Mouse (Mus musculus): Measurements from ENCODE around the gene Tango2. TPM values are rescaled to one million over a fixed set of nuclear protein-coding genes. Genes with fewer than 3 reads are reported as not detected.

Gene Tango2
- total and polyA plus RNA-seq, 3 experiments: 3.8 to 10.8 (median 9.6) TPM

GRCm38 (mm10) chr16:18348601-18349175, 785 bp upstream of the Tango2 start:
- H3K79me2 ChIP-seq (replicated peaks; ENCODE audit: control insufficient read depth, extremely low read depth, insufficient read depth, poor library complexity, severe bottlenecking): no peaks in the 10 kb centered on the region
- DNase-seq (ENCODE audit: extremely low read depth): peak; percentile 45
- peak overlapping the region; percentile 47 for H3K9ac ChIP-seq (ENCODE audit: insufficient read depth, low read depth)
- TF ChIP-seq NELFE (IDR thresholded peaks at IDR 0.05; ENCODE audit: low read depth, low read length): no peak
- TF ChIP-seq UBTF (IDR thresholded peaks at IDR 0.05; ENCODE audit: low read depth, low read length): no peak
- TF ChIP-seq BHLHE40 (IDR thresholded peaks at IDR 0.05; ENCODE audit: low read depth, low read length): peak; percentile 58
- no peak for TF ChIP-seq POLR2AphosphoS2 (IDR thresholded peaks at IDR 0.05; ENCODE audit: low read depth, low read length)
- no peak for TF ChIP-seq PAX5 (IDR thresholded peaks at IDR 0.05; ENCODE audit: low read length)
- TF ChIP-seq CHD2 (IDR thresholded peaks at IDR 0.05; ENCODE audit: low read length): no peak
- no peak; the same call in 1 of the 2 replicates for TF ChIP-seq MEF2A (IDR thresholded peaks at IDR 0.05; ENCODE audit: borderline replicate concordance, low read depth, low read length)
- in situ Hi-C loops (cut with MboI; ENCODE audit: low pct_ligation_motif_present, low pct_unique_long_range_greater_than_20kb, low sequenced_read_pairs): no loop called here
- no peaks in the 10 kb centered on the region for H3K36me3 ChIP-seq (replicated peaks in 1 of 2; ENCODE audit: control insufficient read depth in 1 of 2, insufficient read depth in 1 of 2, low read length in 1 of 2)
- peaks cover 4 to 26% of the 10 kb centered on the region in 2 experiments; a peak in 3 of 4 replicates for H3K4me1 ChIP-seq (ENCODE audit: control insufficient read depth in 1 of 2, insufficient read depth in 2 of 2)
- H3K27ac ChIP-seq (ENCODE audit: insufficient read depth, low read depth): no peak overlapping the region
- H3K4me3 ChIP-seq (replicated peaks in 1 of 3; ENCODE audit: low read depth in 2 of 3, low read length in 2 of 3, poor library complexity in 1 of 3): peak overlapping the region; percentile 39 to 66 (median 56)
- H3K9me3 ChIP-seq (replicated peaks; ENCODE audit: low read length): no peaks in the 10 kb centered on the region
- peak overlapping the region; percentile 77 for H3K4me2 ChIP-seq (ENCODE audit: insufficient read depth, low read depth, poor library complexity, severe bottlenecking)
- dilution Hi-C loops (cut with MboI; ENCODE audit: extremely low pct_ligation_motif_present, extremely low pct_unique_long_range_greater_than_20kb, low sequenced_read_pairs): no loop called here
- H3K27me3 ChIP-seq (replicated peaks): peaks cover 61% of the 10 kb centered on the region

GRCm38 (mm10) chr16:18345243-18345642, 2.7 kb downstream of the Tango2 start:
- H3K27ac ChIP-seq (ENCODE audit: insufficient read depth, low read depth): no peak overlapping the region
- no peak overlapping the region for H3K4me3 ChIP-seq (replicated peaks in 1 of 3; ENCODE audit: low read depth in 2 of 3, low read length in 2 of 3, poor library complexity in 1 of 3)
- DNase-seq (ENCODE audit: extremely low read depth): peak; percentile 92
- no peak overlapping the region for H3K4me2 ChIP-seq (ENCODE audit: insufficient read depth, low read depth, poor library complexity, severe bottlenecking)
- no peaks in the 10 kb centered on the region for H3K9me3 ChIP-seq (replicated peaks; ENCODE audit: low read length)
- H3K36me3 ChIP-seq (replicated peaks in 1 of 2; ENCODE audit: control insufficient read depth in 1 of 2, insufficient read depth in 1 of 2, low read length in 1 of 2): no peaks in the 10 kb centered on the region
- peaks cover 43% of the 10 kb centered on the region for H3K27me3 ChIP-seq (replicated peaks)
- in situ Hi-C loops (cut with MboI; ENCODE audit: low pct_ligation_motif_present, low pct_unique_long_range_greater_than_20kb, low sequenced_read_pairs) (no loop called here), dilution Hi-C loops (cut with MboI; ENCODE audit: extremely low pct_ligation_motif_present, extremely low pct_unique_long_range_greater_than_20kb, low sequenced_read_pairs) (no loop called here)
- no peaks in the 10 kb centered on the region for H3K79me2 ChIP-seq (replicated peaks; ENCODE audit: control insufficient read depth, extremely low read depth, insufficient read depth, poor library complexity, severe bottlenecking)
- no peak overlapping the region for H3K9ac ChIP-seq (ENCODE audit: insufficient read depth, low read depth)
- H3K4me1 ChIP-seq (ENCODE audit: control insufficient read depth in 1 of 2, insufficient read depth in 2 of 2): peaks cover 9 to 36% of the 10 kb centered on the region in 2 experiments
- TF ChIP-seq GABPA (IDR thresholded peaks at IDR 0.05; ENCODE audit: insufficient replicate concordance, low read depth, low read length) (no peak), POLR2A (IDR thresholded peaks at IDR 0.05; ENCODE audit: low read depth, low read length) (no peak), CTCF (conservative IDR thresholded peaks at IDR 0.05 in 1 of 2, IDR thresholded peaks at IDR 0.05 in 1 of 2; ENCODE audit: low read depth in 2 of 2, low read length in 2 of 2) (peak; percentile 86 to 97), SIN3A (IDR thresholded peaks at IDR 0.05; ENCODE audit: low read length) (peak; percentile 67), ZC3H11A (IDR thresholded peaks at IDR 0.05; ENCODE audit: low read depth, low read length) (peak; percentile 21; the same call in 1 of the 2 replicates), E2F4 (IDR thresholded peaks at IDR 0.05; ENCODE audit: insufficient replicate concordance, low read depth, low read length) (no peak), BHLHE40 (IDR thresholded peaks at IDR 0.05; ENCODE audit: low read depth, low read length) (peak; percentile 49), UBTF (IDR thresholded peaks at IDR 0.05; ENCODE audit: low read depth, low read length) (no peak), USF2 (conservative IDR thresholded peaks at IDR 0.05; ENCODE audit: low read depth, low read length) (no peak), POLR2AphosphoS2 (IDR thresholded peaks at IDR 0.05; ENCODE audit: low read depth, low read length) (no peak), SMC3 (IDR thresholded peaks at IDR 0.05; ENCODE audit: low read depth, low read length) (peak; percentile 91), JUND (conservative IDR thresholded peaks at IDR 0.05; ENCODE audit: low read depth, low read length) (peak; percentile 24; the same call in 1 of the 2 replicates), ETS1 (conservative IDR thresholded peaks at IDR 0.05; ENCODE audit: low read depth, low read length) (no peak), RAD21 (IDR thresholded peaks at IDR 0.05; ENCODE audit: low read depth, low read length) (peak; percentile 93), ZKSCAN1 (IDR thresholded peaks at IDR 0.05; ENCODE audit: borderline replicate concordance, low read depth, low read length) (no peak), ZNF384 (IDR thresholded peaks at IDR 0.05; ENCODE audit: low read depth, low read length) (peak; percentile 59), KAT2A (IDR thresholded peaks at IDR 0.05; ENCODE audit: insufficient replicate concordance, low read length) (0 out of 2 replicates have a peak, but pooled peaks have one; percentile 15), MAFK (IDR thresholded peaks at IDR 0.05; ENCODE audit: insufficient replicate concordance, low read length) (no peak), NELFE (IDR thresholded peaks at IDR 0.05; ENCODE audit: low read depth, low read length) (peak; percentile 65), MYC (IDR thresholded peaks at IDR 0.05; ENCODE audit: low read depth, low read length) (peak; percentile 83), RCOR1 (conservative IDR thresholded peaks at IDR 0.05; ENCODE audit: low read depth, low read length) (peak; percentile 59; the same call in 1 of the 2 replicates), NRF1 (IDR thresholded peaks at IDR 0.05; ENCODE audit: low read depth, low read length) (no peak), MAZ (IDR thresholded peaks at IDR 0.05; ENCODE audit: low read depth, low read length) (peak; percentile 66; the same call in 1 of the 2 replicates), ZMIZ1 (IDR thresholded peaks at IDR 0.05; ENCODE audit: low read depth, low read length) (0 out of 2 replicates have a peak, but pooled peaks have one; percentile 27), EP300 (IDR thresholded peaks at IDR 0.05; ENCODE audit: low read length) (no peak), JUN (IDR thresholded peaks at IDR 0.05; ENCODE audit: insufficient read depth, low read depth, low read length) (no peak), ELF1 (IDR thresholded peaks at IDR 0.05; ENCODE audit: low read depth, low read length) (peak; percentile 65), TBP (conservative IDR thresholded peaks at IDR 0.05; ENCODE audit: low read depth, low read length) (0 out of 2 replicates have a peak, but pooled peaks have one; percentile 17)
